Mouse (Mus musculus) right cerebral cortex, postnatal 10 days (tissue): ENCODE measurements at regions not wholly inside any gene's neighbourhood (a gene's known extent, or its start where the extent isn't known, plus 50 kb on each side); places are given as distances from the start of the nearest gene placed in this dataset.

Experiments
- DNase-seq, 2 experiments: peaks; one replicate each; pipeline ENCODE4 v3.0.0; 2021; ENCODE audit warnings: low spot score in 2 of 2

GRCm38 (mm10) chr19:36681056-36681455 is 55.4 kb downstream of the Ppp1r3c start:
- DNase-seq: no peak

GRCm38 (mm10) chr19:36680322-36680721 is 56.1 kb downstream of the Ppp1r3c start:
- DNase-seq: peak in 1 of 2 experiments; percentile 12

- peak in 1 of 2 experiments; percentile 47 for DNase-seq
Observed at GRCm38 (mm10) chr19:36679028-36679820, 57.2 kb downstream of the Ppp1r3c start.

- DNase-seq: peak; percentile 18 to 19
Observed at GRCm38 (mm10) chr19:36678382-36679027, 57.9 kb downstream of the Ppp1r3c start.

GRCm38 (mm10) chr19:36677101-36678081 is 59.1 kb downstream of the Ppp1r3c start:
- peak; percentile 51 to 71 for DNase-seq

- no peak for DNase-seq
Observed at GRCm38 (mm10) chr19:36674946-36675345, 61.5 kb downstream of the Ppp1r3c start.

GRCm38 (mm10) chr19:36670813-36671212 is 65.6 kb downstream of the Ppp1r3c start:
- no peak for DNase-seq
